Mouse (Mus musculus) lung, adult 2 months (tissue): Measurements from ENCODE around the gene Crybg3.

Experiments
- CTCF ChIP-seq: fragments of 200-500 bp; IDR thresholded peaks from 2 replicates; pipeline ENCODE4 v1.5.1; 2011; ENCODE audit warnings: mild to moderate bottlenecking, low read length, control low read depth; ENCODE audit not compliant: insufficient read depth
- POLR2A ChIP-seq: fragments of 200-500 bp; IDR thresholded peaks from 2 replicates; pipeline ENCODE4 v1.6.1; 2011; ENCODE audit warnings: low read depth, mild to moderate bottlenecking, control low read depth, low read length, borderline replicate concordance; ENCODE audit errors: extremely low read depth

DNA sequence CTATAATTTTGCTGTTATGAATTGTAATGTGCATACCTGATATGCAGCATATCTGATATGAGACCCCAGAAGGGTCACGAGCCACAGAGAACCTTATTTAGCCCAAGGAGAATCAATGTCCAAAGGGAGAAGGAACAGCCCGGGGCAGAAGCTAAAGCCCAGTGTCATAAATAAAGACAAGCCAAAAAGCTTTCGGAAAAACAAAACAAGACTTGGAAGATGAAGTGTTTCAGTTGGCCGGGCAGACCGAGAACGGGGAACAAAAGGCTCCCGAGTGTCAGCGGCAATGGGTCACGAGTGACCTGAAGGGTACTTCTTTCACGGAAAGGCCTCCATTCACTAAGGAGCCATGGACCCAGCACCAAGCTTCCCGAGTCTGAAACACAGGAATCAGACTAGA lies 26.8 kb downstream of the Crybg3 start:
- TF ChIP-seq POLR2A (no peak), CTCF (no peak)
